Mouse (Mus musculus) lung, postnatal 0 days (tissue): ENCODE measurements around the gene BC028528.

Source experiments
- CTCF ChIP-seq: IDR thresholded peaks from 2 replicates; pipeline ENCODE4 v1.5.1; 2016; ENCODE audit warnings: antibody characterized with exemption, mild to moderate bottlenecking
- EP300 ChIP-seq: IDR thresholded peaks from 2 replicates; pipeline ENCODE4 v1.6.1; 2016; ENCODE audit warnings: antibody characterized with exemption, mild to moderate bottlenecking, control low read depth

GRCm38 (mm10) chr3:95907613-95908012, 15.8 kb upstream of the BC028528 start:
- TF ChIP-seq CTCF (no peak), EP300 (no peak)
